ENCODE assay signal across 20 mouse cellular contexts in the genomic region with DNA sequence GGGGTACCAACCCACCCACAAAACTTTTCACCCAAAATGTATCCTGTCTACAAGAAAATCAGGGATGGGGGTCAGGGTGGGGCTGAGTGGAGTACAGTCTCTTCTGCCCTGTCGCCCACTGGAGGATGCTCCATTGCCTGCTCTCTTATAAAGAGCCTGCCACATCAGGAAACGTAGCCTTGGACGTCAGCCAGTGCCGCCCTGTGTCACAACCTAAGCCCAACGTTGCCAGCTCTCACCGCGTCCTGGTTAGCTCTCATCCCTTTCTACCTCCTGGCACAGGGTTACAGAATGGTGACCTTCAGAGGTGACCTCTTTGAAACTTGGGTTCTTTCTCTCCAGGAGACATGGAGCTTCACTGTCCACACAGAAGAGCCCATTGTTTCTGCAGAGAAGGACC. TPM values are rescaled to one million over a fixed set of nuclear protein-coding genes. Genes with fewer than 3 reads are reported as not detected.
"Had no signal": no experiment of that assay in that cellular context is flagged by ENCODE, and none has a peak within 500 bp of the region (broad histone marks: within the 10 kb centered on the region; RNA-seq: fewer than 3 reads in every experiment).

No protein-coding gene starts in this region.

- H3K9ac ChIP-seq: limb, embryonic 13.5 days; liver, embryonic 15.5 days; lung, embryonic 14.5 days; neural tube, embryonic 12.5 days had no signal

- H3K4me3 ChIP-seq: layer of hippocampus, adult 2 months; limb, embryonic 13.5 days; liver, embryonic 15.5 days; midbrain, embryonic 10.5 days; neural tube, embryonic 12.5 days had no signal

- H3K4me2 ChIP-seq: limb, embryonic 13.5 days; liver, embryonic 11.5 days; liver, embryonic 15.5 days; lung, embryonic 14.5 days; neural tube, embryonic 12.5 days had no signal

- H3K27me3 ChIP-seq: limb, embryonic 13.5 days; liver, embryonic 15.5 days; neural tube, embryonic 12.5 days had no signal

- H3K9me3 ChIP-seq: limb, embryonic 13.5 days; liver, embryonic 15.5 days; midbrain, embryonic 10.5 days; neural tube, embryonic 12.5 days had no signal

- H3K27ac ChIP-seq: kidney, postnatal 0 days; layer of hippocampus, adult 2 months; limb, embryonic 13.5 days; liver, embryonic 15.5 days; midbrain, embryonic 10.5 days; neural tube, embryonic 12.5 days had no signal

- H3K4me1 ChIP-seq: limb, embryonic 13.5 days; liver, embryonic 15.5 days; neural tube, embryonic 12.5 days had no signal

- DNase-seq: kidney, postnatal 4 days; left cerebral cortex, postnatal 4 days; lung, embryonic 14.5 days; lung, postnatal 10 days; lung, postnatal 4 days; midbrain, embryonic 14.5 days; retina, postnatal 1 day; right cerebral cortex, postnatal 4 days; spleen, adult 18-20 months; thymus, adult 18-20 months; thymus, postnatal 14 days had no signal

- H3K36me3 ChIP-seq: limb, embryonic 13.5 days; liver, embryonic 15.5 days; midbrain, embryonic 10.5 days; neural tube, embryonic 12.5 days had no signal

RNA-seq across cellular contexts. Expression of a gene that starts 2.6 kb away (rescaled TPM):
- total RNA-seq: megakaryocyte, adult 5-6 weeks had no signal

RNA-seq across cellular contexts. Expression of a gene that starts 28.0 kb away (rescaled TPM):
- total RNA-seq: megakaryocyte, adult 5-6 weeks; neutrophil, adult 5-6 weeks had no signal

RNA-seq across cellular contexts. Expression of a gene that starts 28.2 kb away (rescaled TPM):
- total RNA-seq: megakaryocyte, adult 5-6 weeks had no signal
